Mouse (Mus musculus) neural tube, embryonic 10.5 days (tissue): ENCODE measurements around the gene Gpd2.

Experiments used
- DNase-seq: peaks from one replicate; pipeline ENCODE4 v3.0.0-alpha.2; 2017; ENCODE audit warnings: low spot score; ENCODE audit errors: extremely low spot score

Gpd2 gene

DNA sequence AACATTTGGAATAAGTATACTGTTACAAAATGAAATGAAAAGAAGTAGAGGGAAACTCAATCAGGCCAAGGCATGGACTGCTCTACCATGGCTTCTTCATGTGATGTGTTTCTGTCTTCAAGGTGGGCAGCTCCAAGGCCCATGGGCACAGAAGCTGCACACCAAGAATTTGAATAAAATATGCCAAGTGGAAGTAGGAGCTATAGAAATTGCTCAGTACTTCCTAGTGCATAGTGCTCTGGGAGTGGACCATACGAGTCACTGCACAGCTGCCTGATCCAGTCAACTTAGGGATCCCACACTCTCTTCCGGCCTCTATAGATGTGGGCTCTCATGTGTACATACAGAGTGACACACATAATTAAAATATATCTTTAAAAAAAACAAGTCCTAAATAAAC lies 147.2 kb downstream of the Gpd2 start:
- no peak for DNase-seq

DNA sequence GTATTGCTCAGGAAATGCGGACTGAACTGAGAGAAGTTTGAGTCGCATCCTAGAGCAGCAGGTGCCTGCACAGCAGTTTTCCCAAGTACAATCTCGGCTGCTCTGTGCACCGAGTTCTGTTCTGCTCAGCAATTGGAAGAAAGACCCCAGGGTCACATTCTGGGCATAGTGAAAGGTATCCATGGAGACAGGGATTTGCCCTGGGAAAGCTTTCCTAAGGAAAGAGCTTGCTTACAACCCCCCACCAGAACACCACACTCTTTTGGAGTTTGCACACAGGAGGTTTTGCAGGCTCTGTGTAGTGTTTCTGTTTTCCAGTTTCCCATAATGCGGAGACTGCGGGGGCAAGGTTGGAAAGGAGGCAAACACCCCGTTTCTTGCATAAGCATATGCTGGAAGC lies 150.4 kb downstream of the Gpd2 start:
- peak; percentile 25 for DNase-seq

DNA sequence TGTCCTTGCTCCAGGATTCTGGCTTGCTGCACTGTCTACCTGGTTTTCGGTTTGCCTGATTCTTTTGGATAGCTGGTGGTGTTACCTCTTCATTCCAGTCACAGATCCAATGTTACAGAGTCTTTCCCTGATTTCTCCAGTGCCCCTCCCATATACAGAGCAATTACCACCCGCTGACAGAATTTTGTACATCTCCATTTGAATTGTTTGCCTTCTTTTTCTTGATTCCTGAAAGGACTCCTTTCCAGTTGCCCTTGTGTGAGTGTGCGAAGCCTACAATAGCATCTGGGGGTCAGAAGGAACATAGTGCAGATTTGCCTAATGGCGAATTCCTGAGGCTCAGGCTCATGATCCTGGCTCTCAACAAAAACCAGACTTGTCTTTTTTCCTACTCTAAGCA lies 157.6 kb downstream of the Gpd2 start:
- DNase-seq = no peak

DNA sequence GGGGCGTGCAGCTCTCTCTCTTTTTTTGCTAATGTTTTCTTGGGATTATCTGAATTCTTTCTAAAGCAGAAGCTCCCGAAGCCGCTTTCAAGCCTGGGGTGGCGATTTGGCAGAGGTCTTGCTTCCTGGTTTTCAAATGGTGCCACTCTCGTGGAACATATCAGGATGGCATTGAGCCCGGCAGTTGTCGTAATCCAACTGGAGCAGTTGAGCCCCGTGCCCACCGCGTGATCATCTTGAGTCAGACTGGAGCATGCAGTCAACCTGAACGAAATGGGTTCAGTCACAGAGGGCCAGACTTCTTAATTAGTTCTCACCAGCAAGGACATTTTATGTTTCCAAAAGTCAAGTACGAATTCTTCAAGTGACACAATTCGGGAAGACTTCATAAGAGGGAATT lies 158.6 kb downstream of the Gpd2 start:
- no peak for DNase-seq

DNA sequence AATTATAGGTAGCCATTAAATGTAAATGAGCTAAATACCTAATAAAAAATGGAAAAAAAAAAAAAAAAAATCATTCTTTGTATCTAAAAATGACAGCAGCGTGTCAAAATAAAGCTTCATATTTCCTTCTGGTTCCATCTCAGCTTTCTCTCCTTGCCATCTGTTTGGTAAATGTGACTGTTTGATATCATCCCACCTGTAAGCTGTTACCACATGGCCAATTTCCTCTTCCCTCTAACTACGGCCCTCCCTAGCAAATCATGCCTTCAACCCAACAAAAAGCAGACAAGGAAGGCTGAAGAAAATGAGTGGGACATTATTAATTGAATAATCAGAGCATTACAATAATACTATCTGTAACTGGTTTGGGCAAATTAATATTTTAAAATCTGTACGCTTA lies 160.3 kb downstream of the Gpd2 start:
- DNase-seq = no peak

DNA sequence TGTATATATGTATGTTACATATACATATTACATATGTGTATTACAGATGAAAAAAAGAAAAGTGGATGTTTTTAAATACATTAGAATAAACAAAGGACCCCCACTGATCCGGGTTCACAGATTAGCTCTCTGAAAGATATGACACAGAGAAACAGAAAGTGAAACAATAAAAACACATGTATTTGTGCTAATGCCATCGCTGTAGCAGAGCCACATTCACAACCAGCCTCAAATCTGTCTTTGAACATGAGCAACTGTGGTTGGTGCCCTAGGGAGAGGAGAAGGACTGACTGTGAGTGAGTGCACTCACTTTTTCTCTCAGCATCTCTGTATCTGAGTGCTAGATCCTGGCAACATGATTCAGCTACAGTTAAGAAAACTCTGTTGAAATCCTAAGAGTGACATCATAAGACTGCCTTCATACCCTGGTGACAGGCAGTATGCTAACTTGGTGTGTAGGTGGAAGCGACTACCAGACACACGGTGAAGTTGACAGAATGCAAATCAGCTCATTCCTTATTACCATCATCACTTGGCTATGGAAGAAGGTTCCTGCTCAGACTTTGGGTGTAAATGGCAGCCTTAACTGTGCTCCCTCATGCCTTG lies 170.1 kb downstream of the Gpd2 start:
- DNase-seq = no peak

DNA sequence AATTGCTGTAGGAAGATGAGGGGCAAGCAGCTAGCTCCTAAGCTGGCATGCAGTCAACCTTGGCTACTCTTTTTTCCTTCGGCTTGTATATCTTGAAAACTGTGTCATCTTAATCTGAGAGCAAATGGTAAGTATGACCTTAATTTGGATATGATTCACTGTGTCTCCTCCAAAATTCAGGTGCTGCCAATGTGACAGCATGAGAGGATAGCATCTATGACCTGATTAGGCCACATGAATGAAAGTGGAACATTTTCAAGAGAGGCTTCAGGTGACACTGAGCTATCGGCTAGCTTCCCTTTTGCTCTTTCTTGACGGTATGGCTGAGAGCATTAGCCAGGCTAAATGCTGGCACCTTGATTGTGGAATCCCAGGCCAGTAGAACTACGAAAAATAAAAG lies 171.0 kb downstream of the Gpd2 start:
- DNase-seq = no peak

DNA sequence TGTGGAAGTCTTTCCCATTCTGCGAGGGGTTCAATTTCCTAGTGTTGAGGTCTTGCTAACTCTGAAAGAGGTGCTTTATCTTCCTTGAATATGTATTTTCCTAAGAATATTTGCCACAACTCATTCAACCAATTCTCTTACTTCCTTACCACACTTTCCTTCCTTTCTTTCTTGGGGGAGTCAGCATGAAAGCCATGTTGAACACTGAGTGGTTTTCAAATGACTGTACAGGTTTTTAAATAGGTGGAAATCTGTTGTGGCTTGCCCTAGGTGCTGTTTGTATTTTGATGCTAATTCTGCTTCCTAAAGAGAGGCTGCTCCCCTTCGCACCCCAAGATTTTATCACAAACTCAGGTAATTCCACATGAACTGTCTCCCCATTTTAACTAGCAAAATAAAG lies 174.1 kb downstream of the Gpd2 start:
- DNase-seq = no peak

DNA sequence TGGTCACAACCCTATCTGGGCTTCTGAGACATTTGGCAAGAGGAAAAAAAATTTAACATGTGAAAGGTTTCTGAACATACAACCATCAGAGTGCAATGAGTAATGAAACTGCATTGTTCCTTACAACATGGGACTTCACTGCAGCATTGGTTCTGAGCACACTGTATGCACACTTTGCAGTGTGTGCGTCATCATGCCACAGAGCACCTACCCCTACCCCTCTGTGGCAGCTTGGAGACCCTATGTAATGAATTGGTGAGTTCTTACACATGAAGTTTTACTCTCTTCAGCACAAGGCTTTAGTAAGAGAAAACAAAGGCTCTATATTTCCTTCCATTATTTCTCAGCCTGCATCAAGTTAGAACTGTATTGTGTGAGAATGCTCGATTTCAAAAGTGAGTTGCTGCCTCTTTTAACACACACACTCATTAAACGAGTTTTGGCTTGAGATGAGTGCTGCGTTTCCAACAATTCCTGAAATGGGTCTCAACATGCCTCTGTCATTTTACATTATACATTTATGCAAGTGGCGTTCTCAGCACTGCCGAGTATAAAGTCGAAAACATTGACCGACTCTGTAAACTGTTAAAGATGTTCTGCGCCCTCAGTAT lies 177.2 kb downstream of the Gpd2 start:
- DNase-seq = no peak

DNA sequence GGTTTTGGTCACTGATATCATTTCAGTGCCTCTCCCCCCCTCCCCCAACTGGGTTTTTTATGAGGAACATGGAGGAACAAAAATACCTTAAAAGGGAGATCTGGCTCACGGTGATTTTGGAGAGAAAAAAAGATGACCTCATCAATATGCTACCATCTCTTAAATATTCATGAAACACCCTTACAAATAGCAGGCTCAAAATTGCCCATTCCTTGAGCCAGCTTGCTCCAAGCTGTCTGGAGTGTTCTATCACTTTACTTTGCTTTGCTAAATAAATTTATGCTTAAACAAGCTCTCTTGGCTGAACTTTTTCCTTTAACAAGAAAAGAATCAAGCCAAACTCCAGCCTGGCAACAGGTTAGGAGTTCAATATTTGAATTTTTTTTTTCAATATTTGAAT lies 179.3 kb downstream of the Gpd2 start:
- no peak for DNase-seq
